Mouse (Mus musculus) lung, adult 2 months (tissue): ENCODE measurements at regions not wholly inside any gene's neighbourhood (a gene's known extent, or its start where the extent isn't known, plus 50 kb on each side); places are given as distances from the start of the nearest gene placed in this dataset.

Experiments
- CTCF ChIP-seq: fragments of 200-500 bp; IDR thresholded peaks from 2 replicates; pipeline ENCODE4 v1.5.1; 2011; ENCODE audit warnings: mild to moderate bottlenecking, low read length, control low read depth; ENCODE audit not compliant: insufficient read depth
- POLR2A ChIP-seq: fragments of 200-500 bp; IDR thresholded peaks from 2 replicates; pipeline ENCODE4 v1.6.1; 2011; ENCODE audit warnings: low read depth, mild to moderate bottlenecking, control low read depth, low read length, borderline replicate concordance; ENCODE audit errors: extremely low read depth

GRCm38 (mm10) chr4:9132356-9132755 lies 893.5 kb upstream of the Car8 start:
- TF ChIP-seq CTCF (no peak), POLR2A (no peak)
